Mouse (Mus musculus) cerebellum, adult 11 months (tissue): ENCODE results near the gene Drg2.

Experiments used
- DNase-seq: peaks from one replicate; pipeline ENCODE4 v3.0.0; 2022

The Drg2 gene

DNA sequence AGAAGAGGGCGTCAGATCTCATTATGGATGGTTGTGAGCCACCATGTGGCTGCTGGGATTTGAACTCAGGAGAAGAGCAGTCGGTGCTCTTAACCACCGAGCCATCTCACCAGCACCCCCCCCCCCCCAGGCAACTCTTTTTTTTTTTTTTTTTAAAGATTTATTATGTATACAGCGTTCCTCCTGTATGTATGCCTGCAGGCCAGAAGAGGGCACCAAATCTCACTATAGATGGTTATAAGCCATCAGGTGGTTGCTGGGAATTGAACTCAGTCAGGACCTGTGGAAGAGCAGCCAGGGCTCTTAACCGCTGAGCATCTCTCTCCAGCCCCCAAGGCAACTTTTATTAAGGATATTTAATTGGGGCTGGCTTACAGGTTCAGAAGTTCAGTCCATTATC is 20.1 kb downstream of the Drg2 start:
- DNase-seq, result no peak

GRCm38 (mm10) chr11:60475668-60476362 is 21.4 kb downstream of the Drg2 start:
- no peak for DNase-seq

- no peak for DNase-seq
These were observed 23.7 kb downstream of the Drg2 start for GRCm38 (mm10) chr11:60478121-60478520.

- DNase-seq, result no peak
These were observed 31.9 kb downstream of the Drg2 start for GRCm38 (mm10) chr11:60486267-60486666.

- peak; percentile 16 for DNase-seq
These were observed 38.3 kb downstream of the Drg2 start for GRCm38 (mm10) chr11:60492726-60493125.

DNA sequence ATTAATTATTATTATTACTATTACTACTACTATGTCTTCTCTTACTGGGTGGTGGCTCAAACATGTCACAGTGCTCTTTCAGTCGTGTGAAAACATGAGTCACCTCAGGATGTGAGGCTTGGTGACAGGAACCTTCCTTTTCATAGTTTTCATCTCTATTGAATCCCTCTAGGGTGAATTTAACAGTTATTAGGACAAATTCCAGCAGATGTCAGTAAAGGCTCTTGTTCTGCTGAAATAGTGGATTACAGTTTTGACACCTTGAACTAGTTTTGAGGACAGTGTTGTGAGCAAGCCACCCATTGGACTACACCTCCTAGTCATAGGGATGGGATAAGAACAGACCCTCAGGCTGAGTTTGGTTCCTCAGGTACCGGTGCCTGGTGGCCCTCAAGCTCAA is 41.3 kb downstream of the Drg2 start:
- no peak for DNase-seq

GRCm38 (mm10) chr11:60507281-60507680 is 52.9 kb downstream of the Drg2 start:
- peak; percentile 34 for DNase-seq

- no peak for DNase-seq
These were observed 54.6 kb downstream of the Drg2 start for GRCm38 (mm10) chr11:60508950-60509349.

GRCm38 (mm10) chr11:60509500-60509899 is 55.1 kb downstream of the Drg2 start:
- DNase-seq, result no peak

- no peak for DNase-seq
These were observed 57.5 kb downstream of the Drg2 start for GRCm38 (mm10) chr11:60511893-60512292.

GRCm38 (mm10) chr11:60512520-60512919 is 58.1 kb downstream of the Drg2 start:
- DNase-seq, result no peak

GRCm38 (mm10) chr11:60514941-60515340 is 60.5 kb downstream of the Drg2 start:
- DNase-seq, result no peak

GRCm38 (mm10) chr11:60518305-60518704 is 63.9 kb downstream of the Drg2 start:
- DNase-seq, result no peak
